Mouse (Mus musculus): ENCODE measurements around the gene Ciapin1. TPM values are rescaled to one million over a fixed set of nuclear protein-coding genes. Genes with fewer than 3 reads are reported as not detected.

Gene Ciapin1
- 36.7 TPM for polyA plus RNA-seq (2015; fragmentation: Illumina TruSeq; extraction: RNeasy Lipid Tissue Mini Kit (QIAGEN cat#74804); ENCODE audit: insufficient read depth, low replicate concordance)

DNA sequence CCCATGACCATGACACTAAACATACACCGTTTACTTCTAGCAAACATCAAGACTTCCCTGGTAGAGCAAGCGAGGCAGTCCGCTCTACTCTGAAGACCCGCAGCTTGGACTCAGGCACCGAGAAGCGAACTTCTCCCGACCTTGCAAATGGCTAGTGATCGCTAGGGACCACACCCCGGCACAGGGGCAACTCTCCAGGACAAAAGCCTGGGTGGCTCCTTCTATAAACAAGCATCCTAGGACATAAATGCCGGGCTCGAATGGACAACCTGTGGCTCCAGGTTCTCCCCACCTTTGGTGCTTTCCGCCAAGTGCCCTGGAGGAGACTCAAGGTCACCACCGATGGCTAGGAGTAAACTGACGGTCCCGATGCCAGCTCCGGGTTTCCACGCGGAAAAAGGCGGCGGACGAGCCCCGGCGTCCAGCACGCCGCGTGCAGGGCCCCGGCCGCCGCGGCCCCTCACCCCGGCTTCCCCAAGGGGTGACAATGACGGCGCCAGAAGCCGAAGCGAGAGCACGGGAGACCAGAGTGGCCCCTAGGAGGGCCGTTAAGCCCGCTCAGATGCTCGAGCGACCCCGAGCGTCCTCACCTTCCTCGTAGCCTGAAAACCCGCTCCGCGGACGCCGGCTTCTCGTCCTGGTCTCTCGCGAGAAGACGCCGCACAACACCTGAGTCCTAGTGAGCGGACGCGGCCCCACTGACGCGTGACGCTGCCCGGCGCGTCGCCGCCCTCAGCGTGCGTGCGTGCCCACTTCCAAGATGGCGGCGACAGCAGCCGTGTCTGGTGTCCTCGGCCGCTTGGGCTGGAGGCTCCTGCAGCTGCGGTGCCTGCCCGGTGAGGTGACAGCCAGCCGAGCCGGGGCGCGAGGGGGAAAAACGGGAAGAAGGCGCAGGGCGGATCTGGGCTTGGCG lies at the start of gene Ciapin1, which contains the start of gene Coq9:
Ciapin1 (minus strand) TSS at position 697 of the 913 bp plus-strand sequence.
Coq9 (plus strand) TSS at position 660 of the 913 bp plus-strand sequence.

DNA sequence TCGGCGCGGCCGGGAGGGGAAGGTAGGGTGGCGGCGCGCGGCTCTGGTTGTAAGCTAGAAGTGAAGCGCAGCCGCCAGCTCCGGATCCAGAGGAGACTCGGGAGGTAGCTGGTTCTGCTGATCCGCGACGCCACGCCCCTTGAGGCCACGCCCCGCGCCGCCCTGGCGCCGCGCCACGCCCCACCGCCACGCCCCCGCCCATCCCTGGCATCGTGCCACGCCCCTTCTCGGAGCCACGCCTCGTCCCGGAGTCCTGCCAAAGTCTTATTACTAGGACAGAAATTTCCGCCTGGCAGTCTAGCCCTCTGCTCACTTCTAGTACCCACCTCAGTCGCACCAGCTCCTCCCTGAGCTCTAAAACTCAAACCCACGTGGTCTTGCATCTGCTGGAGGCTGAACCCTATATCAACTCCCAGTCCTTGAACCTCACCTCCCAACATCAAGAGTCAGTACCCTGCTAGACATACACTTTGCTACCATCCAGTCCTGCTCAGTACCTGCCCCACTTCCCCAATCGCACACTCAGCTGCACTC lies 38.1 kb upstream of the Ciapin1 start, which contains the start of gene Dok4:
Dok4 (minus strand) TSS at position 134 of the 534 bp plus-strand sequence.

DNA sequence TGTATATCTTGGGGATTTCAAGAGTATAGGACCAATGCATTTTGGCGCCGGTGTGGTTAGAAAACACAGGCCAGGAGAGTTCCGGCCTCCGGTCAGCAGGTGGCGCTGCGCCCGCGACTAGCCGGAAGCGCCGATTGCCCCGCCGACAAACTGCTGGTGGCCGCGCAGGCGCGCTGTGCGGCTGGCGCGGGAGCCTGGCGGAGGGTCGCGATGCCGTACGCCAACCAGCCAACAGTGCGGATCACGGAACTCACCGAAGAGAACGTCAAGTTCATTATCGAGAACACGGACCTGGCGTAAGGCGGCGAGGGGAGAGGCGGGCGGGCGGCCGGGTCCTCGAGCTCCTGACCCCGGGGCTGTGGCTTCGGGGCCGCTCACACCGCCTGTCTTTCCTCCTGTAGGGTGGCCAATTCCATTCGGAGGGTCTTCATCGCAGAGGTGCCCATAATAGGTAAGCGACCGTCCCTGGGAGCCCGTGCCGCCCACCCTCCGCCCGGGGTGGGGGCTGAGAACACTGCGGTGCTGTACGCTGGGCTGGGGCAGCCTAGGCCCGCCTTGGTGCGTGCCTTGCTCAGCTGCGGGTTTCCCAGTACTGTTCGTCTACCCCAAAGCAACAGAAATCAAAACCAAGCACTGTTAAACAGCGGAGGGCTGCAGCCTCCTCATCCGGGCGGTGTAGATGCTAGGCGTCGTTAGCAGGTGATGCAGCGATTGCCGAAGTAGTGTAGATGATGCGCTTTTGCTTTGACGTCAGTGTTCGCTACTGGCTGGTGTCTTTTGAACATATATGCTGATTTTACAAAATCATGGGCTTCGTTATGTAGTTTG lies 19.4 kb upstream of the Ciapin1 start, which contains the start of gene Polr2c:
Polr2c (plus strand) TSS at position 105 of the 828 bp plus-strand sequence.

DNA sequence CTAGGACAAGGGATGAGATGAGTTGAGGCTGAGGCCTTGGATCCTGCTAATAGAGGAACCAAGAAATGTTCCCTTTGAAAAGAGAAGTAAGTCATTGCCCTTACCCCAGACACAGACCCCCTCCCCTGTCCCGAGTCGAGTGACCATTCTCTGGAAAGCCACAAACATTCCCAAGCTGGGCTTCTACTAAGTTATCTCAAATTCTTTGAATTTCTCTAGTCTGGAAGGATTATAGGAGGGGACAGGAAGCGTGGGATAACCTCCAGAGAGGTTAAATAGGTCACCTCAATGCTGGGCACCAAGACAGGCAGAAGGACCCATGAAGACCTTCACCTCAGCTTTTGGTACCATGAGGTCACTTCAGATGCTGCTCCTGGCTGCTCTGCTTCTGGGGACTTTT lies 28.0 kb downstream of the Ciapin1 start, which contains the start of gene Ccl17:
Ccl17 (plus strand) TSS at position 301 of the 400 bp plus-strand sequence.

DNA sequence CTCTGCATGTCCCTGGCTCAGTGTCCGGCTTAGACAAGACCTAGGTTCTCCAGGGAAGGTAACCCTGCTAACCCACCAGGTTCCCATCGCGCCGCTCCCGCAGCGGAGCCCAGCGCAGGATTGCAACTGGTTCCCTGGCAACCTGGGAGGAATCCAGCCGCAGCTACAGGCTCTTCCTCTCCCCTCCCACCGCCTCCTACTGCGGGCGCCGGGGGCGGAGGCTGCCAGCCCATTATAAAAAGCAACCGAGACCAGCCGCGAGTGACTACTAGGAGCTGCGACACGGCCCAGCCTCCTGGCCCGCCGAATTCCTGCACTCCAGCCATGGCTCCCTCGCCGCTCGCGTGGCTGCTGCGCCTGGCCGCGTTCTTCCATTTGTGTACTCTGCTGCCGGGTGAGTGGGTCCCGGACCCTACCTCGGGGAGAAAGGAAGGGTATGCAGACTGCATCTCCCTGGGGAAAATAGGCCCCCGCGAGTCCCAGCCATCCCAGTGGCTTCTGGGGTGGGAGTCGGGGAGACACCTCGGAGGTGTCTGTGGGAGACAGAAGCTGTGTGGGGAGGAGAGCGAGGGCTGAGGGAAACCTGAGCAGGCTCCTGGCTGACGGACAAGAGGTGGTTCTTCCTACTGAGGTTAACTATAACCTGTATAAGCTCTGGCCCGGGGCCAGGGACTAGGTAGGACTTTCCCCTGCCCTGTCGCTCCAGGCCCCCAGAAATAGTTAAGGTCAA lies 66.1 kb downstream of the Ciapin1 start, which contains the start of gene Cx3cl1:
Cx3cl1 (plus strand) TSS at position 69 of the 730 bp plus-strand sequence.

Other genes with a start within 250 kb of the Ciapin1 start
- gene Rspry1, start 236.4 kb downstream of the Ciapin1 start, polyA plus RNA-seq (2015; fragmentation: Illumina TruSeq; extraction: RNeasy Lipid Tissue Mini Kit (QIAGEN cat#74804); ENCODE audit: insufficient read depth, low replicate concordance): 34.5 TPM
- 73.8 TPM for gene Fam192a, start 236.4 kb downstream of the Ciapin1 start, polyA plus RNA-seq (2015; fragmentation: Illumina TruSeq; extraction: RNeasy Lipid Tissue Mini Kit (QIAGEN cat#74804); ENCODE audit: insufficient read depth, low replicate concordance)
- gene Arl2bp, start 171.8 kb downstream of the Ciapin1 start, polyA plus RNA-seq (2015; fragmentation: Illumina TruSeq; extraction: RNeasy Lipid Tissue Mini Kit (QIAGEN cat#74804); ENCODE audit: insufficient read depth, low replicate concordance): 81.5 TPM
- not detected for gene Pllp, start 142.1 kb downstream of the Ciapin1 start, polyA plus RNA-seq (2015; fragmentation: Illumina TruSeq; extraction: RNeasy Lipid Tissue Mini Kit (QIAGEN cat#74804); ENCODE audit: insufficient read depth, low replicate concordance)
- 6.1 TPM for gene Ccl22, start 92.8 kb downstream of the Ciapin1 start, polyA plus RNA-seq (2015; fragmentation: Illumina TruSeq; extraction: RNeasy Lipid Tissue Mini Kit (QIAGEN cat#74804); ENCODE audit: insufficient read depth, low replicate concordance)
- gene Cx3cl1, start 66.3 kb downstream of the Ciapin1 start, polyA plus RNA-seq (2015; fragmentation: Illumina TruSeq; extraction: RNeasy Lipid Tissue Mini Kit (QIAGEN cat#74804); ENCODE audit: insufficient read depth, low replicate concordance): 0.84 TPM
- not detected for gene Ccl17, start 27.9 kb downstream of the Ciapin1 start, polyA plus RNA-seq (2015; fragmentation: Illumina TruSeq; extraction: RNeasy Lipid Tissue Mini Kit (QIAGEN cat#74804); ENCODE audit: insufficient read depth, low replicate concordance)
- 23.9 TPM for gene Coq9, start within 50 bp of the Ciapin1 start, polyA plus RNA-seq (2015; fragmentation: Illumina TruSeq; extraction: RNeasy Lipid Tissue Mini Kit (QIAGEN cat#74804); ENCODE audit: insufficient read depth, low replicate concordance)
- gene Polr2c, start 19.1 kb upstream of the Ciapin1 start, polyA plus RNA-seq (2015; fragmentation: Illumina TruSeq; extraction: RNeasy Lipid Tissue Mini Kit (QIAGEN cat#74804); ENCODE audit: insufficient read depth, low replicate concordance): 42.1 TPM
- gene Dok4, start 38.0 kb upstream of the Ciapin1 start, polyA plus RNA-seq (2015; fragmentation: Illumina TruSeq; extraction: RNeasy Lipid Tissue Mini Kit (QIAGEN cat#74804); ENCODE audit: insufficient read depth, low replicate concordance): 2.5 TPM
- 4.0 TPM for gene Ccdc102a, start 79.7 kb upstream of the Ciapin1 start, polyA plus RNA-seq (2015; fragmentation: Illumina TruSeq; extraction: RNeasy Lipid Tissue Mini Kit (QIAGEN cat#74804); ENCODE audit: insufficient read depth, low replicate concordance)
- 20.1 TPM for gene Adgrg5, start 85.3 kb upstream of the Ciapin1 start, polyA plus RNA-seq (2015; fragmentation: Illumina TruSeq; extraction: RNeasy Lipid Tissue Mini Kit (QIAGEN cat#74804); ENCODE audit: insufficient read depth, low replicate concordance)
- gene Adgrg1, start 136.4 kb upstream of the Ciapin1 start, polyA plus RNA-seq (2015; fragmentation: Illumina TruSeq; extraction: RNeasy Lipid Tissue Mini Kit (QIAGEN cat#74804); ENCODE audit: insufficient read depth, low replicate concordance): 9.3 TPM
- gene Adgrg3, start 179.3 kb upstream of the Ciapin1 start, polyA plus RNA-seq (2015; fragmentation: Illumina TruSeq; extraction: RNeasy Lipid Tissue Mini Kit (QIAGEN cat#74804); ENCODE audit: insufficient read depth, low replicate concordance): 1.3 TPM
- not detected for gene Drc7, start 216.7 kb upstream of the Ciapin1 start, polyA plus RNA-seq (2015; fragmentation: Illumina TruSeq; extraction: RNeasy Lipid Tissue Mini Kit (QIAGEN cat#74804); ENCODE audit: insufficient read depth, low replicate concordance)
- 2.6 TPM for gene Katnb1, start 242.8 kb upstream of the Ciapin1 start, polyA plus RNA-seq (2015; fragmentation: Illumina TruSeq; extraction: RNeasy Lipid Tissue Mini Kit (QIAGEN cat#74804); ENCODE audit: insufficient read depth, low replicate concordance)